ENCODE assay signal across 22 mouse cellular contexts in the genomic region with DNA sequence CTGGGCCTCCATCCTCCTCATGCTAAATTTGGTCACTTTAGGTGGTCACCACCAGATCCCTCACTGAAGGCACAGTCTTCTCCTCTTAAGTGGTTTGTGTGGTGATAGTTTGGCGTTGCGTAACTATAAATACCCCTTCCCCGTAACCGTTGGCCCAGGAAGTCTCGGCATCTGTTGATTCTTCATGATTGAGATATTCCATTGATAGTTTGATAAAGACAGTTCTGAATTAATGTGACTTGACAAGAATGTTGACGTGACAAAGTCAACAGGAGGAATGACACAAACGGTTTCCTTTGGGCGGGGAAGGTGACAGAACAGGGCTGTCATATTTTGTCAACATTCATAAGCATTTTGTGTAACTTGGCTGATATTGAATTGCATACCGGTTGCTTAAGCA. TPM values are rescaled to one million over a fixed set of nuclear protein-coding genes. Genes with fewer than 3 reads are reported as not detected.
DNase-seq lines count a peak whose midpoint lies in the region; ATAC-seq and TF ChIP-seq lines count a peak whose summit lies in the region.
"Had no signal": no experiment of that assay in that cellular context is flagged by ENCODE, and none has a peak within 500 bp of the region (broad histone marks: within the 10 kb centered on the region; RNA-seq: fewer than 3 reads in every experiment).

No protein-coding gene starts in this region.

- no peak overlapping the region for H3K4me3 ChIP-seq in liver, embryonic 12.5 days
- no peak overlapping the region for H3K4me3 ChIP-seq in liver, postnatal 0 days (ENCODE audit: low read depth, low read length)
- no peak overlapping the region for H3K4me3 ChIP-seq in forebrain, embryonic 14.5 days (ENCODE audit: low read depth, low read length)
- H3K4me3 ChIP-seq: hindbrain, embryonic 12.5 days; limb, embryonic 13.5 days; midbrain, embryonic 13.5 days; neural tube, embryonic 13.5 days; stomach, embryonic 15.5 days had no signal

- no peak overlapping the region for H3K9ac ChIP-seq in liver, embryonic 12.5 days
- no peak overlapping the region for H3K9ac ChIP-seq in liver, postnatal 0 days (replicated peaks)
- H3K9ac ChIP-seq in forebrain, embryonic 14.5 days (ENCODE audit: low read length), result no peak overlapping the region
- H3K9ac ChIP-seq: hindbrain, embryonic 12.5 days; limb, embryonic 13.5 days; lung, embryonic 14.5 days; midbrain, embryonic 13.5 days; neural tube, embryonic 13.5 days; stomach, embryonic 15.5 days had no signal

- H3K36me3 ChIP-seq in liver, embryonic 12.5 days, result peaks cover 97% of the 10 kb centered on the region
- peaks cover 49% of the 10 kb centered on the region for H3K36me3 ChIP-seq in liver, postnatal 0 days (replicated peaks; ENCODE audit: insufficient read depth, low read length)
- H3K36me3 ChIP-seq in forebrain, embryonic 14.5 days (ENCODE audit: control insufficient read depth, insufficient read depth, low read length), result no peaks in the 10 kb centered on the region
- H3K36me3 ChIP-seq: hindbrain, embryonic 12.5 days; midbrain, embryonic 13.5 days; neural tube, embryonic 13.5 days; stomach, embryonic 15.5 days had no signal

- no peaks in the 10 kb centered on the region for H3K9me3 ChIP-seq in liver, embryonic 12.5 days (replicated peaks)
- H3K9me3 ChIP-seq in liver, postnatal 0 days (ENCODE audit: low read length), result no peaks in the 10 kb centered on the region
- no peaks in the 10 kb centered on the region for H3K9me3 ChIP-seq in forebrain, embryonic 14.5 days (replicated peaks; ENCODE audit: control insufficient read depth, low read length)
- H3K9me3 ChIP-seq: hindbrain, embryonic 12.5 days; limb, embryonic 13.5 days; megakaryocyte, embryonic 14.5 days; midbrain, embryonic 13.5 days; neural tube, embryonic 13.5 days; stomach, embryonic 15.5 days had no signal

- peaks cover 97% of the 10 kb centered on the region for H3K4me1 ChIP-seq in liver, embryonic 12.5 days
- peaks cover 60% of the 10 kb centered on the region for H3K4me1 ChIP-seq in liver, postnatal 0 days (ENCODE audit: insufficient read depth)
- peaks cover 4% of the 10 kb centered on the region; the same call in 1 of the 2 replicates for H3K4me1 ChIP-seq in forebrain, embryonic 14.5 days (ENCODE audit: control insufficient read depth, insufficient read depth, low read length)

- TF ChIP-seq CTCF in liver, postnatal 0 days (IDR thresholded peaks at IDR 0.05; ENCODE audit: low read depth), result no peak

- no peak for TF ChIP-seq EP300 in liver, postnatal 0 days (IDR thresholded peaks at IDR 0.05; ENCODE audit: low read depth)

- ATAC-seq in liver, embryonic 12.5 days, result no peak
- 0 out of 2 replicates have a peak, but pooled peaks have one; percentile 7 for ATAC-seq in common myeloid progenitor, adult 5-6 weeks (replicated peaks; ENCODE audit: low read depth, poor library complexity, severe bottlenecking)
- ATAC-seq in liver, postnatal 0 days, result no peak
- no peak for ATAC-seq in forebrain, embryonic 14.5 days
- ATAC-seq: forebrain, embryonic 16.5 days; midbrain, embryonic 13.5 days had no signal

- H3K27ac ChIP-seq in liver, embryonic 12.5 days, result peak overlapping the region; percentile 75
- H3K27ac ChIP-seq in liver, postnatal 0 days (ENCODE audit: low read depth), result peak overlapping the region; percentile 88
- H3K27ac ChIP-seq in forebrain, embryonic 14.5 days (ENCODE audit: low read depth, low read length), result no peak overlapping the region
- H3K27ac ChIP-seq: hindbrain, embryonic 12.5 days; kidney, postnatal 0 days; limb, embryonic 13.5 days; midbrain, embryonic 13.5 days; neural tube, embryonic 13.5 days; stomach, embryonic 15.5 days had no signal

- DNase-seq in liver, result no peak
- peak; percentile 52 for DNase-seq in CD4-positive helper T cell, adult 2 months (ENCODE audit: low read depth, low spot score)
- DNase-seq in liver, postnatal 0 days, result no peak
- DNase-seq in forebrain, embryonic 14.5 days (ENCODE audit: low spot score), result no peak
- no peak for DNase-seq in kidney, adult 18-20 months
- DNase-seq: adrenal gland, postnatal 10 days; cerebellum, adult 8-10 months; cerebellum, postnatal 36 days; gastrocnemius, postnatal 14 days; heart, adult 18-20 months; kidney, adult 11 months; lung, embryonic 14.5 days had no signal

- peak overlapping the region; percentile 13; the same call in 1 of the 2 replicates for H3K4me2 ChIP-seq in liver, embryonic 12.5 days
- no peak overlapping the region for H3K4me2 ChIP-seq in liver, postnatal 0 days (ENCODE audit: low read depth, low read length)
- H3K4me2 ChIP-seq in forebrain, embryonic 14.5 days (ENCODE audit: low read length), result no peak overlapping the region
- H3K4me2 ChIP-seq: hindbrain, embryonic 12.5 days; limb, embryonic 13.5 days; lung, embryonic 14.5 days; midbrain, embryonic 13.5 days; neural tube, embryonic 13.5 days; stomach, embryonic 15.5 days had no signal

- 55% methylated on average over 9 of the region's 9 CpGs for WGBS in liver, embryonic 12.5 days (ENCODE audit: insufficient replicate concordance)
- 49% methylated on average over 9 of the region's 9 CpGs for WGBS in liver, postnatal 0 days (ENCODE audit: insufficient replicate concordance)
- WGBS in forebrain, embryonic 14.5 days, result 92% methylated on average over 9 of the region's 9 CpGs

- H3K27me3 ChIP-seq in liver, embryonic 12.5 days (replicated peaks), result no peaks in the 10 kb centered on the region
- no peaks in the 10 kb centered on the region for H3K27me3 ChIP-seq in liver, postnatal 0 days (ENCODE audit: insufficient read depth, low read length)
- no peaks in the 10 kb centered on the region for H3K27me3 ChIP-seq in forebrain, embryonic 14.5 days (replicated peaks; ENCODE audit: control insufficient read depth, insufficient read depth, low read length)
- H3K27me3 ChIP-seq: hindbrain, embryonic 12.5 days; limb, embryonic 13.5 days; midbrain, embryonic 13.5 days; neural tube, embryonic 13.5 days; stomach, embryonic 15.5 days had no signal

RNA-seq across cellular contexts. Expression of gene Fam117a, which starts 16.4 kb away (rescaled TPM):
- 59.0 and 62.7 TPM in 2 replicates for polyA plus RNA-seq in liver, embryonic 12.5 days (2016; fragmentation: Nextera tagmentation; extraction: Ambion mirVana)
- total RNA-seq in common myeloid progenitor, adult 5-6 weeks (2017), result 120 and 143 TPM in 2 replicates
- 60.1 and 61.8 TPM in 2 replicates for polyA plus RNA-seq in liver, postnatal 0 days (2015; fragmentation: Nextera tagmentation; extraction: Ambion mirVana)
- 3.3 and 4.0 TPM in 2 replicates for polyA plus RNA-seq in forebrain, embryonic 14.5 days (2014; fragmentation: Nextera tagmentation; extraction: Ambion mirVana)

RNA-seq across cellular contexts. Expression of gene Slc35b1, which starts 31.3 kb away (rescaled TPM):
- 58.2 and 61.3 TPM in 2 replicates for polyA plus RNA-seq in liver, embryonic 12.5 days (2016; fragmentation: Nextera tagmentation; extraction: Ambion mirVana)
- 30.4 and 30.6 TPM in 2 replicates for total RNA-seq in common myeloid progenitor, adult 5-6 weeks (2017)
- 38.4 and 40.1 TPM in 2 replicates for polyA plus RNA-seq in liver, postnatal 0 days (2015; fragmentation: Nextera tagmentation; extraction: Ambion mirVana)
- 168 and 174 TPM in 2 replicates for polyA plus RNA-seq in forebrain, embryonic 14.5 days (2014; fragmentation: Nextera tagmentation; extraction: Ambion mirVana)

RNA-seq across cellular contexts. Expression of gene Kat7, which starts 43.2 kb away (rescaled TPM):
- polyA plus RNA-seq in liver, embryonic 12.5 days (2016; fragmentation: Nextera tagmentation; extraction: Ambion mirVana), result 48.1 and 49.5 TPM in 2 replicates
- 80.1 and 82.4 TPM in 2 replicates for total RNA-seq in common myeloid progenitor, adult 5-6 weeks (2017)
- polyA plus RNA-seq in liver, postnatal 0 days (2015; fragmentation: Nextera tagmentation; extraction: Ambion mirVana), result 16.8 and 19.4 TPM in 2 replicates
- 66.5 and 68.0 TPM in 2 replicates for polyA plus RNA-seq in forebrain, embryonic 14.5 days (2014; fragmentation: Nextera tagmentation; extraction: Ambion mirVana)

Comparison
In these comparisons a context has a peak if more than half of its experiments do, and no peak if none do; other contexts are left out.
1. RNA of gene Fam117a, which starts 16.4 kb away (polyA plus RNA-seq): 60.1 to 61.8 TPM in liver, postnatal 0 days and 59.0 to 62.7 TPM in liver, embryonic 12.5 days; 3.3 to 4.0 TPM in forebrain, embryonic 14.5 days; every median in the first group is over 10 times any median in the second.